Mouse (Mus musculus): ENCODE measurements around the gene Scnn1b.

Scnn1b gene

DNA sequence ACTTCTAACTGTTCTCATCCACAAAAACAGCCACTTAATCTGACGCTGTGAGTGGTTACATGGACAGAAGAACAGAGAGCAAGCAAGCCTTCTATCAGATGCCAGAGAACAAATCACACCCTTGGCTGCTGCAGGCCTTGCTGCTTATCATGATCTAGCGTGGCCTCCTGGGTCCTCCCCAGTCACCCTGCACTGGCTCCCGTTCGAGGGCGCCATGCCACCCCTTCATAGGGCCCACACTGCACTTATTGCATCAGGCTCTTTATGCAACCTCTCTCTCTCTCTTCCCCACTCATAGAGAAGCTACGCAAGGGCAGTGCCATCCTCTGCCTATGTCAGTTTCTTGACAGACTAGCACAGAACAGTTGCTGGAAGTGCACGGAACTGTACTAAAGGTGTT lies 101.3 kb downstream of the Scnn1b start:
- DNase-seq (ENCODE audit: low spot score), result no peak

All from MN1 (cell line).